Mouse (Mus musculus): ENCODE data around the gene Odf3l1. TPM values are rescaled to one million over a fixed set of nuclear protein-coding genes. Genes with fewer than 3 reads are reported as not detected.

Odf3l1 gene
- total and polyA plus RNA-seq, 3 experiments = not detected

DNA sequence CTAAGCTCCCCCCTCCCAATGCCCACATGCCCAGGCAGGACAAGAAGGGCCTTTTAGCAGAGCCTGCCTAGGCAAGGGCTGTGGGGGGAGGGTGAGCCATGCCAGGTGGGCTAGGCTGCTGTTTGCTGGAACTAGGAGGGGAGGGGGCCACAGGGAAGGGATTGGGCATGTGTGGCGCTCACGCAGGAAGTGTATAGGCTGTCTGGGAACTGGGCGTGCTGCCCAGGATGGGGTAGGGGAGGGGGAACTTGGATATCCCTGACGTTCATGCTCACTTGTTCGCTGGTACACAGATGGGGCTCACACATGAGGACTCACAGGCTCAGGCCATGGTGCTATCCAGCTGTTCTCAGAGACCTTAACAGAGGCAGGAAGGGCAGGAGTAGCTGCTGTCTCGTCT, 3.8 kb upstream of the Odf3l1 start:
- Histone ChIP-seq H3K9me3 (replicated peaks; ENCODE audit: insufficient read depth, low read length) (no peaks in the 10 kb centered on the region), H3K27me3 (ENCODE audit: control insufficient read depth in 1 of 2, insufficient read depth in 2 of 2, low read length in 2 of 2) (peaks cover 5 to 7% of the 10 kb centered on the region in 2 experiments), H3K36me3 (ENCODE audit: control insufficient read depth in 1 of 2, insufficient read depth in 2 of 2, low read length in 2 of 2) (no peaks in the 10 kb centered on the region), H3K9ac (ENCODE audit: control insufficient read depth, low read depth, low read length, poor library complexity, severe bottlenecking) (no peak overlapping the region), H3K79me2 (ENCODE audit: control insufficient read depth, insufficient read depth, low read length, poor library complexity) (no peaks in the 10 kb centered on the region), H3K4me1 (ENCODE audit: control insufficient read depth in 1 of 2, insufficient read depth in 2 of 2, low read length in 2 of 2) (peaks cover 0 to 5% of the 10 kb centered on the region in 2 experiments; a peak in 1 of 4 replicates), H3K4me3 (ENCODE audit: control insufficient read depth in 1 of 2, insufficient read depth in 1 of 2, low read depth in 2 of 2, low read length in 2 of 2) (no peak overlapping the region), H3K27ac (ENCODE audit: control insufficient read depth, low read depth, low read length) (no peak overlapping the region)
- no peak for TF ChIP-seq TCF12 (IDR thresholded peaks at IDR 0.05; ENCODE audit: low read depth, low read length)
- no peak for DNase-seq (ENCODE audit: low read depth, low spot score)

DNA sequence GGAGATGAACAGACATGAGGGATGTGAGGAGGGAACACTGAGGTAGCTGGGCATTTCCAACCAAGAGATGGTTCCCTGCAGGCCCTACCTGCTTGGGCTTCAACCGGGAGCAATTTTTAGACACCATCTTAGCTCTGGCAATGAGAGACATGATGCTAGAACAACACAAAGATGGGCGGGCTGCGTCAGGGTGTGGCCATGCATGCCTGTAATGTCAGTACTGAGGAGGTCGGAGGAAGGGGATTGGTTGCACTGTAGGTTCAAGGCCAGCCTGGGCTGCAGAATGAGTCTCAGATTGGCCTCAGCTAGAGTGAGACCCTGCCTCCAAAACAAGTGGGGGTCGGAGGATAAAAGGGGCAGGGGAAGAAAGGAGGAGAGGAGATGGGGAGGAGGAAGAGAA, 2.0 kb upstream of the Odf3l1 start:
- TF ChIP-seq MAFK (IDR thresholded peaks at IDR 0.05; ENCODE audit: borderline replicate concordance, low read depth, low read length) (no peak), E2F4 (IDR thresholded peaks at IDR 0.05; ENCODE audit: borderline replicate concordance, low read depth, low read length) (no peak), ETS1 (IDR thresholded peaks at IDR 0.05; ENCODE audit: low read depth, low read length) (no peak), JUND (IDR thresholded peaks at IDR 0.05; ENCODE audit: low read depth, low read length) (no peak), SIN3A (IDR thresholded peaks at IDR 0.05; ENCODE audit: low read length) (no peak)
- H3K27ac ChIP-seq (ENCODE audit: control insufficient read depth, low read depth, low read length) = no peak overlapping the region
- H3K4me3 ChIP-seq (ENCODE audit: control insufficient read depth in 1 of 2, insufficient read depth in 1 of 2, low read depth in 2 of 2, low read length in 2 of 2) = no peak overlapping the region
- DNase-seq (ENCODE audit: low read depth, low spot score) = no peak
- H3K36me3 ChIP-seq (ENCODE audit: control insufficient read depth in 1 of 2, insufficient read depth in 2 of 2, low read length in 2 of 2) = no peaks in the 10 kb centered on the region
- no peaks in the 10 kb centered on the region for H3K79me2 ChIP-seq (ENCODE audit: control insufficient read depth, insufficient read depth, low read length, poor library complexity)
- H3K9ac ChIP-seq (ENCODE audit: control insufficient read depth, low read depth, low read length, poor library complexity, severe bottlenecking) = no peak overlapping the region
- H3K27me3 ChIP-seq (ENCODE audit: control insufficient read depth in 1 of 2, insufficient read depth in 2 of 2, low read length in 2 of 2) = peaks cover 6 to 19% of the 10 kb centered on the region in 2 experiments
- no peaks in the 10 kb centered on the region for H3K9me3 ChIP-seq (replicated peaks; ENCODE audit: insufficient read depth, low read length)
- H3K4me1 ChIP-seq (ENCODE audit: control insufficient read depth in 1 of 2, insufficient read depth in 2 of 2, low read length in 2 of 2) = peaks cover 0 to 5% of the 10 kb centered on the region in 2 experiments; a peak in 1 of 4 replicates

DNA sequence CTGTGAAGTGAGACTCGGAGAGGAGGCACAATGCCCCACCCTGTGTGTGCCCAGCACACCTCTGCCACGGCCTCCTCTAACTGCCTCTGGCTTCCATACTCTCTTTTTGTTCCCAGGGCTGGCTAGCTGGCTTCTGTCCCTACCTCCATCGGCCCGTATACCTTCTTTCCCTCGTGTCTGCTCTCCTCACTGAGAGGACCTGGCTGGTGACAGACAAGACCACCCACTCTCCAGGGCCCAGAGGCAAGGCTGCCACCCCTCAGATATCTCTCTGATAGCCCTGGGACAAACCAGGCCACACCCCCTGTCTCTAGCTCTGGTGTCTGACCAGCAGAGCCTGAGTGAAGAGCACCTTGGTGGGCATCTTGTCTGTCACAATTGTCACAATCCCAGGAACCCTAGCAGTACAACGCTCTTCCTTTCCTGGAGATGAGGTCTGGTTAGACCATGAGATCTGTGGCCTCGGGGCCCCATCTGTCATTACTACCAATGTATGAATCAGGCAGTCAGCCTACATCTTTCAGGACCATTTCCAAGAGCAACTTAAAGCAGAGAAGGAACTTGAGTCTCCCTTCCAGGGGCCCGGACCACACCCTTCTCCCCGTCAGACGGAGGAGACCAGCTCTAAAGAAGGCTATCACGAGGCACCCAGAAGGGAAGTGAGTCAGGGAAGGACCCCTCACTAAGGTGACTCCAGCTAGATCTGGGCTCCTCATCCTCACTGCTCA, 1.4 kb upstream of the Odf3l1 start:
- Histone ChIP-seq H3K27ac (ENCODE audit: control insufficient read depth, low read depth, low read length) (no peak overlapping the region), H3K36me3 (ENCODE audit: control insufficient read depth in 1 of 2, insufficient read depth in 2 of 2, low read length in 2 of 2) (no peaks in the 10 kb centered on the region), H3K9ac (ENCODE audit: control insufficient read depth, low read depth, low read length, poor library complexity, severe bottlenecking) (no peak overlapping the region), H3K4me1 (ENCODE audit: control insufficient read depth in 1 of 2, insufficient read depth in 2 of 2, low read length in 2 of 2) (peaks cover 0 to 5% of the 10 kb centered on the region in 2 experiments; a peak in 1 of 4 replicates), H3K4me3 (ENCODE audit: control insufficient read depth in 1 of 2, insufficient read depth in 1 of 2, low read depth in 2 of 2, low read length in 2 of 2) (no peak overlapping the region), H3K27me3 (ENCODE audit: control insufficient read depth in 1 of 2, insufficient read depth in 2 of 2, low read length in 2 of 2) (peaks cover 6 to 19% of the 10 kb centered on the region in 2 experiments), H3K79me2 (ENCODE audit: control insufficient read depth, insufficient read depth, low read length, poor library complexity) (no peaks in the 10 kb centered on the region), H3K9me3 (replicated peaks; ENCODE audit: insufficient read depth, low read length) (no peaks in the 10 kb centered on the region)
- TF ChIP-seq ZNF384 (IDR thresholded peaks at IDR 0.05; ENCODE audit: low read depth, low read length) (no peak), MYC (IDR thresholded peaks at IDR 0.05; ENCODE audit: low read depth, low read length) (no peak), POLR2AphosphoS2 (IDR thresholded peaks at IDR 0.05; ENCODE audit: low read length) (no peak), NRF1 (IDR thresholded peaks at IDR 0.05; ENCODE audit: insufficient read depth, low read depth, low read length, poor library complexity, severe bottlenecking) (no peak), TBP (IDR thresholded peaks at IDR 0.05; ENCODE audit: low read depth, low read length) (no peak), NELFE (IDR thresholded peaks at IDR 0.05; ENCODE audit: low read depth, low read length) (no peak), KAT2A (conservative IDR thresholded peaks at IDR 0.05; ENCODE audit: low read depth, low read length) (no peak), ELF1 (IDR thresholded peaks at IDR 0.05; ENCODE audit: low read depth, low read length) (no peak), ZKSCAN1 (IDR thresholded peaks at IDR 0.05; ENCODE audit: low read depth, low read length) (no peak), ZC3H11A (IDR thresholded peaks at IDR 0.05; ENCODE audit: low read depth, low read length) (no peak), JUND (IDR thresholded peaks at IDR 0.05; ENCODE audit: low read depth, low read length) (no peak), BHLHE40 (IDR thresholded peaks at IDR 0.05; ENCODE audit: borderline replicate concordance, low read depth, low read length) (no peak)
- DNase-seq (ENCODE audit: low read depth, low spot score) = peak; percentile 35
